Comparison of ENCODE assay signal across 9 mouse cellular contexts in the genomic region with DNA sequence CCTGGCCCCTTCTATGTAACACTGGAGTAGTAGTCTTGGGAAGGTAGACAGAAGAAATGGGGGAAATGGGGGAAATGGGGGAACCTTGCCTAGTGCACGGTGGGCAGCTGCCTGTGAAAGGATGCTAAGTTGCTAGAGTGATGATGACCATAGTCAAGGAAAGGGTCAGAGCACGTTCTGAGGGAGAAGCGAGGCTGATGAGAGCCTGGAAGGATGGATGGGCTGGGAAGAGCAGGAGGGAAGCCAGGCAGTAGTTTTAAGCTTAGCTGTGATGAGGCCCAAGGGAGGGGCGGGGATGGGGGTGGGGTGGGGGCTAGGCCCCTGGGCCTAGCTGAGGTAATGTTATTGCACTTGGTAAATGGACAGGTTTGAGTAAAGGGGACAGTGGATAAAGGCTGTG. TPM values are rescaled to one million over a fixed set of nuclear protein-coding genes. Genes with fewer than 3 reads are reported as not detected.
DNase-seq lines count a peak whose midpoint lies in the region; ATAC-seq lines count a peak whose summit lies in the region.
"Had no signal": no experiment of that assay in that cellular context is flagged by ENCODE, and none has a peak within 500 bp of the region (broad histone marks: within the 10 kb centered on the region; RNA-seq: fewer than 3 reads in every experiment).

No protein-coding gene starts in this region.

- 43% methylated on average over 4 of the region's 4 CpGs for WGBS in hindbrain, embryonic 10.5 days
- 56% methylated on average over 4 of the region's 4 CpGs for WGBS in hindbrain, embryonic 16.5 days
- WGBS in neural tube, embryonic 11.5 days: 38% methylated on average over 4 of the region's 4 CpGs
- WGBS in limb, embryonic 11.5 days: 52% methylated on average over 4 of the region's 4 CpGs

- no peak overlapping the region for H3K9ac ChIP-seq in hindbrain, embryonic 16.5 days (ENCODE audit: low read depth, low read length)
- H3K9ac ChIP-seq in neural tube, embryonic 11.5 days (ENCODE audit: low read length): no peak overlapping the region
- H3K9ac ChIP-seq in limb, embryonic 11.5 days (ENCODE audit: low read length): no peak overlapping the region

- no peak for DNase-seq in hindbrain, embryonic 10.5 days (ENCODE audit: low spot score)
- DNase-seq in neural tube, embryonic 11.5 days (ENCODE audit: low spot score): no peak
- DNase-seq in neural tube, embryonic 10.5 days (ENCODE audit: extremely low spot score, low spot score): no peak
- DNase-seq in limb, embryonic 11.5 days (ENCODE audit: low spot score): no peak
- no peak for DNase-seq in urinary bladder, postnatal 10 days (ENCODE audit: low spot score)
- no peak for DNase-seq in layer of hippocampus, adult 11-12 months (ENCODE audit: low spot score)
- DNase-seq: right cerebral cortex, postnatal 14 days; thymus, postnatal 25 days had no signal

- ATAC-seq in hindbrain, embryonic 16.5 days: no peak
- ATAC-seq in neural tube, embryonic 11.5 days (ENCODE audit: insufficient read depth, low FRiP score, low TSS enrichment): no peak
- no peak for ATAC-seq in limb, embryonic 11.5 days (ENCODE audit: insufficient number of reproducible peaks, low FRiP score, low TSS enrichment, low read depth)

- no peak overlapping the region; the same call in 1 of the 2 replicates for H3K4me2 ChIP-seq in hindbrain, embryonic 16.5 days (ENCODE audit: low read length)
- H3K4me2 ChIP-seq in neural tube, embryonic 11.5 days (ENCODE audit: low read depth): 0 out of 2 replicates have a peak overlapping the region, but pooled peaks have one; percentile 54
- peak overlapping the region; percentile 66; the same call in 1 of the 2 replicates for H3K4me2 ChIP-seq in limb, embryonic 11.5 days (ENCODE audit: low read depth, severe bottlenecking)

- no peaks in the 10 kb centered on the region for H3K9me3 ChIP-seq in hindbrain, embryonic 10.5 days
- no peaks in the 10 kb centered on the region for H3K9me3 ChIP-seq in hindbrain, embryonic 16.5 days (ENCODE audit: control insufficient read depth, low read length)
- H3K9me3 ChIP-seq in neural tube, embryonic 11.5 days (ENCODE audit: control insufficient read depth, low read length): no peaks in the 10 kb centered on the region
- no peaks in the 10 kb centered on the region for H3K9me3 ChIP-seq in limb, embryonic 11.5 days (ENCODE audit: control insufficient read depth, low read length)

- peak overlapping the region; percentile 49 for H3K4me3 ChIP-seq in hindbrain, embryonic 10.5 days
- H3K4me3 ChIP-seq in hindbrain, embryonic 16.5 days (ENCODE audit: low read length): no peak overlapping the region
- peak overlapping the region; percentile 25; the same call in 1 of the 2 replicates for H3K4me3 ChIP-seq in neural tube, embryonic 11.5 days (ENCODE audit: low read depth, low read length)
- peak overlapping the region; percentile 29; the same call in 1 of the 2 replicates for H3K4me3 ChIP-seq in limb, embryonic 11.5 days (ENCODE audit: low read depth, low read length)

- H3K27ac ChIP-seq in hindbrain, embryonic 10.5 days: no peak overlapping the region
- H3K27ac ChIP-seq in hindbrain, embryonic 16.5 days (ENCODE audit: low read depth, low read length): no peak overlapping the region
- no peak overlapping the region for H3K27ac ChIP-seq in neural tube, embryonic 11.5 days (ENCODE audit: low read depth, low read length)
- no peak overlapping the region for H3K27ac ChIP-seq in limb, embryonic 11.5 days (replicated peaks; ENCODE audit: low read depth, low read length)

- peaks cover 75% of the 10 kb centered on the region for H3K27me3 ChIP-seq in hindbrain, embryonic 10.5 days (ENCODE audit: insufficient read depth, poor library complexity, severe bottlenecking)
- H3K27me3 ChIP-seq in hindbrain, embryonic 16.5 days (replicated peaks; ENCODE audit: control insufficient read depth, insufficient read depth, low read length): peaks cover 31% of the 10 kb centered on the region
- peaks cover 31% of the 10 kb centered on the region for H3K27me3 ChIP-seq in neural tube, embryonic 11.5 days (ENCODE audit: control insufficient read depth, insufficient read depth, low read length)
- H3K27me3 ChIP-seq in limb, embryonic 11.5 days (ENCODE audit: control insufficient read depth, insufficient read depth, low read length): peaks cover 24% of the 10 kb centered on the region

- H3K4me1 ChIP-seq in hindbrain, embryonic 10.5 days (replicated peaks): peaks cover 27% of the 10 kb centered on the region
- peaks cover 18% of the 10 kb centered on the region for H3K4me1 ChIP-seq in hindbrain, embryonic 16.5 days (ENCODE audit: control insufficient read depth, insufficient read depth, low read depth, low read length)
- no peaks in the 10 kb centered on the region for H3K4me1 ChIP-seq in neural tube, embryonic 11.5 days (ENCODE audit: control insufficient read depth, insufficient read depth, low read length)
- peaks cover 5% of the 10 kb centered on the region; the same call in 1 of the 2 replicates for H3K4me1 ChIP-seq in limb, embryonic 11.5 days (ENCODE audit: control insufficient read depth, insufficient read depth, low read length)

- H3K36me3 ChIP-seq in hindbrain, embryonic 10.5 days: no peaks in the 10 kb centered on the region
- no peaks in the 10 kb centered on the region for H3K36me3 ChIP-seq in hindbrain, embryonic 16.5 days (ENCODE audit: control insufficient read depth, insufficient read depth, low read length)
- no peaks in the 10 kb centered on the region for H3K36me3 ChIP-seq in neural tube, embryonic 11.5 days (ENCODE audit: control insufficient read depth, insufficient read depth, low read length)
- no peaks in the 10 kb centered on the region for H3K36me3 ChIP-seq in limb, embryonic 11.5 days (ENCODE audit: control insufficient read depth, insufficient read depth, low read length)

RNA-seq across cellular contexts. Expression of gene Des, which starts 1.0 kb away (rescaled TPM):
- 3.8 and 4.5 TPM in 2 replicates for polyA plus RNA-seq in hindbrain, embryonic 10.5 days (2016; fragmentation: Nextera tagmentation; extraction: Ambion mirVana)
- 1.7 and 10.9 TPM in 2 replicates for polyA plus RNA-seq in hindbrain, embryonic 16.5 days (2015; fragmentation: Nextera tagmentation; extraction: Ambion mirVana)
- polyA plus RNA-seq in neural tube, embryonic 11.5 days (2014; fragmentation: Nextera tagmentation; extraction: Ambion mirVana): 15.8 and 18.0 TPM in 2 replicates
- 5.0 and 5.3 TPM in 2 replicates for polyA plus RNA-seq in limb, embryonic 11.5 days (2014; fragmentation: Nextera tagmentation; extraction: Ambion mirVana)

RNA-seq across cellular contexts. Expression of gene Speg, which starts 14.0 kb away (rescaled TPM):
- 19.0 and 20.2 TPM in 2 replicates for polyA plus RNA-seq in hindbrain, embryonic 10.5 days (2016; fragmentation: Nextera tagmentation; extraction: Ambion mirVana)
- 20.3 and 20.4 TPM in 2 replicates for polyA plus RNA-seq in hindbrain, embryonic 16.5 days (2015; fragmentation: Nextera tagmentation; extraction: Ambion mirVana)
- polyA plus RNA-seq in neural tube, embryonic 11.5 days (2014; fragmentation: Nextera tagmentation; extraction: Ambion mirVana): 15.5 and 19.1 TPM in 2 replicates
- polyA plus RNA-seq in limb, embryonic 11.5 days (2014; fragmentation: Nextera tagmentation; extraction: Ambion mirVana): 32.9 and 33.6 TPM in 2 replicates

RNA-seq across cellular contexts. Expression of gene Dnpep, which starts 43.3 kb away (rescaled TPM):
- polyA plus RNA-seq in hindbrain, embryonic 10.5 days (2016; fragmentation: Nextera tagmentation; extraction: Ambion mirVana): 154 and 199 TPM in 2 replicates
- polyA plus RNA-seq in hindbrain, embryonic 16.5 days (2015; fragmentation: Nextera tagmentation; extraction: Ambion mirVana): 149 and 150 TPM in 2 replicates
- 180 and 182 TPM in 2 replicates for polyA plus RNA-seq in neural tube, embryonic 11.5 days (2014; fragmentation: Nextera tagmentation; extraction: Ambion mirVana)
- polyA plus RNA-seq in limb, embryonic 11.5 days (2014; fragmentation: Nextera tagmentation; extraction: Ambion mirVana): 112 TPM in 2 replicates
